31 mouse cellular contexts compared by ENCODE assay signal in the genomic region with DNA sequence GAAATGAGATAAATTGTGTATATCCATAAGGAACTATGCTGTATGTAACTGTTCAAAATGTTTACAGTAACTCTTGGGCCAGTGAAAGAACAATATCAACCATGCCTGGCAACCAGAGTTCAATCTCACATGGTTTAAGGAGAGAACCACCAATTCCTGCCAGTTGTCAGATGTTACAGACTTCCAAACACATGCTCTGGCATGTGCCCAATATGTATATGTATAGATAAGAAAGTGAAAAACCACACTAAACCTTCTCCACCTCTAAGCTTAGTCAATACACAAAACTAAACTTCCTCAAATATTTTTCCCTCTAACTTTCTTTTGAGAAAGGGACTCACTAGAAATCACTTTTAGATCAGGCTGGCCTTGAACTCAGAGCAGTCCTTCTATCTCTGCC. TPM values are rescaled to one million over a fixed set of nuclear protein-coding genes. Genes with fewer than 3 reads are reported as not detected.
A peak's percentile ranks its signal among the peaks of the same experiment; 100 is the strongest.
DNase-seq lines count a peak whose midpoint lies in the region; ATAC-seq and TF ChIP-seq lines count a peak whose summit lies in the region.
"Had no signal": no experiment of that assay in that cellular context is flagged by ENCODE, and none has a peak within 500 bp of the region (broad histone marks: within the 10 kb centered on the region; RNA-seq: fewer than 3 reads in every experiment).

No protein-coding gene starts in this region.

- peaks cover 30% of the 10 kb centered on the region for H3K36me3 ChIP-seq in G1E (replicated peaks)
- peaks cover 4% of the 10 kb centered on the region for H3K36me3 ChIP-seq in liver, embryonic 16.5 days (ENCODE audit: control insufficient read depth, insufficient read depth)
- H3K36me3 ChIP-seq in hindbrain, embryonic 13.5 days: peaks cover 16% of the 10 kb centered on the region; the same call in 1 of the 2 replicates
- H3K36me3 ChIP-seq: hindbrain, embryonic 15.5 days had no signal

- peaks cover 37% of the 10 kb centered on the region for H3K4me1 ChIP-seq in G1E (ENCODE audit: insufficient read depth, low read depth, low read length)
- H3K4me1 ChIP-seq in liver, embryonic 16.5 days (ENCODE audit: control insufficient read depth, low read depth, low read length): peaks cover 8% of the 10 kb centered on the region
- no peaks in the 10 kb centered on the region for H3K4me1 ChIP-seq in hindbrain, embryonic 13.5 days (replicated peaks)
- H3K4me1 ChIP-seq: hindbrain, embryonic 15.5 days; midbrain, embryonic 12.5 days had no signal

- no peak overlapping the region for H3K4me2 ChIP-seq in liver, embryonic 16.5 days (ENCODE audit: low read depth, low read length)
- H3K4me2 ChIP-seq in hindbrain, embryonic 13.5 days: no peak overlapping the region
- H3K4me2 ChIP-seq: heart, embryonic 13.5 days; hindbrain, embryonic 15.5 days; limb, embryonic 13.5 days; midbrain, embryonic 12.5 days had no signal

- no peak for TF ChIP-seq CTCF in G1E (IDR thresholded peaks at IDR 0.05; ENCODE audit: low read depth, low read length)

- intact Hi-C loops in left cerebral cortex, postnatal 4 days (cut with DNase I): no loop called here

- peak; percentile 76 for ATAC-seq in G1E (ENCODE audit: extremely low read depth, insufficient number of reproducible peaks, low FRiP score, poor library complexity, severe bottlenecking)
- ATAC-seq in erythroblast, adult 5-6 weeks (replicated peaks; ENCODE audit: low FRiP score, poor library complexity, severe bottlenecking): peak; percentile 76
- peak; percentile 55 for ATAC-seq in liver, embryonic 16.5 days (ENCODE audit: low read depth)
- ATAC-seq in hindbrain, embryonic 13.5 days (ENCODE audit: low FRiP score): no peak
- ATAC-seq: activated CD4-positive, CD25-positive, alpha-beta regulatory T cell, adult 4 months; forebrain, embryonic 16.5 days; inflammation-experienced regulatory T-cells, adult 6 months had no signal

- H3K9ac ChIP-seq in liver, embryonic 16.5 days (ENCODE audit: low read depth, low read length): no peak overlapping the region
- H3K9ac ChIP-seq in hindbrain, embryonic 13.5 days: no peak overlapping the region
- H3K9ac ChIP-seq: heart, embryonic 13.5 days; hindbrain, embryonic 15.5 days; limb, embryonic 13.5 days; midbrain, embryonic 12.5 days had no signal

- peak; percentile 78 for DNase-seq in 416B (ENCODE audit: low read depth)
- no peak for DNase-seq in G1E (ENCODE audit: low spot score)
- no peak for DNase-seq in embryo, embryonic 11 days
- DNase-seq in left cerebral cortex, postnatal 4 days: no peak
- no peak for DNase-seq in urinary bladder, postnatal 14 days (ENCODE audit: low spot score)
- DNase-seq: adrenal gland, adult 2 months; adrenal gland, postnatal 36 days; B cell, adult 2 months; cerebellum, adult 18-20 months; cerebellum, postnatal 10 days; heart, postnatal 10 days; kidney, adult 11 months; kidney, postnatal 14 days; layer of hippocampus, adult 9-11 months; lung, adult 2 months; retina, postnatal 1 day; right cerebral cortex, postnatal 25 days; thymus, adult 2 months; thymus, postnatal 4 days had no signal

- no peaks in the 10 kb centered on the region for H3K27me3 ChIP-seq in G1E (ENCODE audit: insufficient read depth, low read length)
- H3K27me3 ChIP-seq in liver, embryonic 16.5 days (ENCODE audit: control insufficient read depth, insufficient read depth, low read depth, low read length): no peaks in the 10 kb centered on the region
- no peaks in the 10 kb centered on the region for H3K27me3 ChIP-seq in hindbrain, embryonic 13.5 days
- H3K27me3 ChIP-seq: heart, embryonic 13.5 days; hindbrain, embryonic 15.5 days; limb, embryonic 13.5 days; midbrain, embryonic 12.5 days had no signal

- H3K4me3 ChIP-seq in G1E (ENCODE audit: low read depth, low read length): no peak overlapping the region
- no peak overlapping the region for H3K4me3 ChIP-seq in liver, embryonic 16.5 days (ENCODE audit: low read depth, low read length)
- no peak overlapping the region for H3K4me3 ChIP-seq in hindbrain, embryonic 13.5 days
- H3K4me3 ChIP-seq: forebrain, embryonic 10.5 days; heart, embryonic 13.5 days; hindbrain, embryonic 15.5 days; limb, embryonic 13.5 days; midbrain, embryonic 12.5 days had no signal

- H3K27ac ChIP-seq in liver, embryonic 16.5 days (ENCODE audit: low read length): peak overlapping the region; percentile 23
- H3K27ac ChIP-seq in hindbrain, embryonic 13.5 days: no peak overlapping the region
- H3K27ac ChIP-seq: forebrain, embryonic 10.5 days; heart, embryonic 13.5 days; hindbrain, embryonic 15.5 days; limb, embryonic 13.5 days; midbrain, embryonic 12.5 days; stomach, postnatal 0 days had no signal

- H3K9me3 ChIP-seq in G1E (replicated peaks): no peaks in the 10 kb centered on the region
- no peaks in the 10 kb centered on the region for H3K9me3 ChIP-seq in liver, embryonic 16.5 days (replicated peaks; ENCODE audit: control insufficient read depth, low read length)
- no peaks in the 10 kb centered on the region for H3K9me3 ChIP-seq in hindbrain, embryonic 13.5 days
- H3K9me3 ChIP-seq: forebrain, embryonic 10.5 days; heart, embryonic 13.5 days; hindbrain, embryonic 15.5 days; midbrain, embryonic 12.5 days had no signal

RNA-seq across cellular contexts. Expression of a gene that starts 13.9 kb away (rescaled TPM):
- total RNA-seq in G1E (2014; fragmentation: Nextera tagmentation) (801 and 848 TPM in 2 replicates), G1E (2017) (189 and 197 TPM in 2 replicates)
- polyA plus RNA-seq in G1E (2012): 49.7 and 53.7 TPM in 2 replicates
- 1,533 and 1,561 TPM in 2 replicates for total RNA-seq in erythroblast, adult 5-6 weeks (2015; ENCODE audit: low replicate concordance)
- 1,721 and 1,769 TPM in 2 replicates for total RNA-seq in erythroblast, adult 5-6 weeks (2017; ENCODE audit: low replicate concordance)
- 23.2 and 28.8 TPM in 2 replicates for polyA plus RNA-seq in liver, embryonic 16.5 days (2015; fragmentation: Nextera tagmentation; extraction: Ambion mirVana)
- total RNA-seq in left cerebral cortex, postnatal 4 days (2021): 100 to 1,000 TPM; 154 to 168 TPM
- 56.5 and 60.0 TPM in 2 replicates for polyA plus RNA-seq in hindbrain, embryonic 13.5 days (2015; fragmentation: Nextera tagmentation; extraction: Ambion mirVana)
